Mouse (Mus musculus) brain, embryonic 18.5 days (tissue): ENCODE measurements at regions not wholly inside any gene's neighbourhood (a gene's known extent, or its start where the extent isn't known, plus 50 kb on each side); places are given as distances from the start of the nearest gene placed in this dataset.

Experiments
- DNase-seq: peaks from one replicate; pipeline ENCODE4 v3.0.0-alpha.2; 2012; ENCODE audit warnings: low read depth, low spot score

- no peak for DNase-seq
Observed at GRCm38 (mm10) chr16:93392024-93392675, 211.7 kb downstream of the Setd4 start.

- no peak for DNase-seq
Observed at GRCm38 (mm10) chr16:93387578-93388116, 216.2 kb downstream of the Setd4 start.

GRCm38 (mm10) chr16:93384039-93384537 lies 219.8 kb downstream of the Setd4 start:
- DNase-seq = no peak

- DNase-seq = no peak
Observed at GRCm38 (mm10) chr16:93382945-93383344, 220.9 kb downstream of the Setd4 start.

- no peak for DNase-seq
Observed at GRCm38 (mm10) chr16:93380717-93381671, 222.9 kb downstream of the Setd4 start.

GRCm38 (mm10) chr16:93380117-93380516 lies 223.7 kb downstream of the Setd4 start:
- no peak for DNase-seq

GRCm38 (mm10) chr16:93379611-93380010 lies 224.3 kb downstream of the Setd4 start:
- no peak for DNase-seq

GRCm38 (mm10) chr16:93374669-93375068 lies 229.2 kb downstream of the Setd4 start:
- no peak for DNase-seq

- no peak for DNase-seq
Observed at GRCm38 (mm10) chr16:93369766-93370146, 234.1 kb downstream of the Setd4 start.

- no peak for DNase-seq
Observed at GRCm38 (mm10) chr16:93368824-93369765, 234.8 kb downstream of the Setd4 start.

- DNase-seq = no peak
Observed at GRCm38 (mm10) chr16:93367995-93368394, 235.9 kb downstream of the Setd4 start.

- DNase-seq = no peak
Observed at GRCm38 (mm10) chr16:93367246-93367805, 236.5 kb downstream of the Setd4 start.

- no peak for DNase-seq
Observed at GRCm38 (mm10) chr16:93366383-93366941, 237.4 kb downstream of the Setd4 start.

GRCm38 (mm10) chr16:93365236-93365951 lies 238.5 kb downstream of the Setd4 start:
- no peak for DNase-seq

GRCm38 (mm10) chr16:93359772-93360171 lies 244.1 kb downstream of the Setd4 start:
- no peak for DNase-seq

GRCm38 (mm10) chr16:93358613-93359012 lies 245.2 kb downstream of the Setd4 start:
- DNase-seq = no peak

- DNase-seq = no peak
Observed at GRCm38 (mm10) chr16:93358166-93358565, 245.7 kb downstream of the Setd4 start.

- no peak for DNase-seq
Observed at GRCm38 (mm10) chr16:93355204-93355899, 248.5 kb downstream of the Setd4 start.

GRCm38 (mm10) chr16:93353971-93354370 lies 249.9 kb downstream of the Setd4 start:
- DNase-seq = no peak
